Mouse (Mus musculus): ENCODE measurements around the gene Hipk1. TPM values are rescaled to one million over a fixed set of nuclear protein-coding genes. Genes with fewer than 3 reads are reported as not detected.

Gene Hipk1
- polyA plus RNA-seq, 1 experiment from 2014 or later = 80.5 TPM

DNA sequence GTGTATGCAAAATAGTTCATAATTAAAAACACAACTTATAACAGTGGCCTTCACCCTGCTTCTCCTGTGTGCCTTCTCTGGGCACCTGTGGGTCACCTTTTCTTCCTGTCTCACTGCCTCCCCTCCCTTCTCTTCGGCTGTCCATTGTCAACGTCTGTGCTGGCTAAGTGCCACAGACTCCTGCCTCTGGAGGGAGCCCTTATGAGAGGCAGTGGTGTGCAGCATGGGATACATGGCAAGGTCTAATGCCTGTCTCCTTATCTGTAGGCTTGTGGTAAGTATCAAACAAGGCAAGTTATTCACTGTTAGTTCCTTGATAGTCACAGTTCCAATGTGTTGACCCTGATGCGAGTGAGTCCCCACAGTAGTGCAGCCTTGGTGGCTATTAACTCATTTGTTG lies 67.2 kb downstream of the Hipk1 start:
- TF ChIP-seq CTCF (IDR thresholded peaks at IDR 0.05) = no peak
- ATAC-seq (no peak), DNase-seq (ENCODE audit: low read depth, low spot score) (no peak)
- POLR2A ChIA-PET = no interaction called here
- CTCF ChIA-PET = no interaction called here
- in situ Hi-C loops (cut with MboI; ENCODE audit: low pct_unique_long_range_greater_than_20kb) = no loop called here
- H3K27me3 ChIP-seq = no peaks in the 10 kb centered on the region

DNA sequence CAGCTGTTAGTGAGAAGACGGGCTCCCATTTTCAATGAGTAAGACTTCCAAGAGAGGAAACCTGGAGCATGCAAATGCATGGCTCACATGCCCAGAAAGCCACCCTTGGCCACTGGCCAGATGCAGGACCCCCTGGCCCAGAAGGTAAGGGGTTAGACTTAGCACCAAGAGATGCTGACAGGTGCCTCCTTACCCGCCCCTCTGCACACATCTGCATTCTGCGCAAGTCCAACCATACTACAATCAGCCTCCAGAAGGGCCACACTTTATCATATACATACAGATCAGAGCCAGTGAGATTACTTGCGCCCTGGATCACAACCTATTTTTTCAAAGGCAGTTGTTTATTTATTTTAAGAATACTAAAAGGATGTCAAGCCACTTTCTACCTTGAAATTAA lies 72.6 kb downstream of the Hipk1 start:
- ChIA-PET POLR2A (interaction anchor here (0.6 kb wide), 1 partner anchor 32 kb away, joined by 3 read pairs; no protein-coding TSS in a partner anchor), CTCF (no interaction called here)
- in situ Hi-C loops (cut with MboI; ENCODE audit: low pct_unique_long_range_greater_than_20kb) = no loop called here
- DNase-seq (ENCODE audit: low read depth, low spot score) (no peak), ATAC-seq (no peak)
- H3K27me3 ChIP-seq = no peaks in the 10 kb centered on the region
- no peak for TF ChIP-seq CTCF (IDR thresholded peaks at IDR 0.05)

DNA sequence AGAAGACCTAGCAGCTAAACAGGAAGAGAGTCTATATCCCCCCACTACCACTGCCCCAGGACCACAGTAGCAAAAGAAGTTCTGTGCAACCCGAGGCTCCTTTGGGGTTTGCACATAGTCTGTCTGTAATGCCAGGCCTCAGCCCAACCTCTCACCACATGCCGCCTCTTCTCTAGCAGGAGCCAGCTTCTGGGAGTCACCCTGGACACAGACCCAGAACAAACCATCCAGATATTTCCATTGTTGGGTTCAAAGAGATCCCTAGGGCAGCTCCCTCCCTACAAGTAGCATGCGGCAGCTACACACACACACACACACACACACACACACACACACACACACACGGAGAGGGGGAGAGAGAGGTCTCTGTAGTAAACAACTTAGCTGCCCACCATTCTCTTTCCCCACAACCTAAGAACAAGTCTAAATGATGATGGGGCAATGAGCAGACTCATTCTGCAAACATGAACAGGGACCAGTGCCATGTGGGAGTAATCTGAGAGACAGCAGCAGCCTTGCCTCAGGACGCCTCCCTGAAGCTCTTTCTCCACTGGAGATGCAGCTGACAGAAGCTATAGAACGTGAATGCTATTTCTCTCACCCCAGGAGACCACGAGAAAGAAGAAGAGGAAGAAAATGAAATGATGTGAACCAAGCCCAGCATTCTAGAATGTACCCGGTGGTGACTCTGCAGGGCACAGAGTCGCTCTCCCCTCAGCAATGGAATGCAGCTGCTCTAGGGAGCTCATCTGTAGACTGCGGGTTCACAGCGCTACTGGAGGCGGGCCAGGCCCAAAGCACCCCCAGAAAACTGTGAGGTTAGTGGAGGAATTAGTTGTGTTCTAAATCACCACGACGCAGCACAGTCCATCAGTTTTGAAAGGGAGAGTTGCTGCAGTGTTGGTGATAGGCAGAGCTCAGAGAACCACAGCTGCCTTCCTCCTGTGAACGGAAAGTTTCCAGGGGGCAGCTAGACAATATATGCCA lies 74.3 kb downstream of the Hipk1 start:
- ChIA-PET POLR2A (no interaction called here), CTCF (interaction anchor here (1.0 to 1.8 kb wide), 4 partner anchors 16 to 278 kb away, joined by 3 to 5 read pairs (median 3); no protein-coding TSS in a partner anchor)
- in situ Hi-C loops (cut with MboI; ENCODE audit: low pct_unique_long_range_greater_than_20kb) = no loop called here
- no peaks in the 10 kb centered on the region for H3K27me3 ChIP-seq
- TF ChIP-seq CTCF (IDR thresholded peaks at IDR 0.05) = no peak
- no peak for DNase-seq (ENCODE audit: low read depth, low spot score)
- ATAC-seq = no peak

DNA sequence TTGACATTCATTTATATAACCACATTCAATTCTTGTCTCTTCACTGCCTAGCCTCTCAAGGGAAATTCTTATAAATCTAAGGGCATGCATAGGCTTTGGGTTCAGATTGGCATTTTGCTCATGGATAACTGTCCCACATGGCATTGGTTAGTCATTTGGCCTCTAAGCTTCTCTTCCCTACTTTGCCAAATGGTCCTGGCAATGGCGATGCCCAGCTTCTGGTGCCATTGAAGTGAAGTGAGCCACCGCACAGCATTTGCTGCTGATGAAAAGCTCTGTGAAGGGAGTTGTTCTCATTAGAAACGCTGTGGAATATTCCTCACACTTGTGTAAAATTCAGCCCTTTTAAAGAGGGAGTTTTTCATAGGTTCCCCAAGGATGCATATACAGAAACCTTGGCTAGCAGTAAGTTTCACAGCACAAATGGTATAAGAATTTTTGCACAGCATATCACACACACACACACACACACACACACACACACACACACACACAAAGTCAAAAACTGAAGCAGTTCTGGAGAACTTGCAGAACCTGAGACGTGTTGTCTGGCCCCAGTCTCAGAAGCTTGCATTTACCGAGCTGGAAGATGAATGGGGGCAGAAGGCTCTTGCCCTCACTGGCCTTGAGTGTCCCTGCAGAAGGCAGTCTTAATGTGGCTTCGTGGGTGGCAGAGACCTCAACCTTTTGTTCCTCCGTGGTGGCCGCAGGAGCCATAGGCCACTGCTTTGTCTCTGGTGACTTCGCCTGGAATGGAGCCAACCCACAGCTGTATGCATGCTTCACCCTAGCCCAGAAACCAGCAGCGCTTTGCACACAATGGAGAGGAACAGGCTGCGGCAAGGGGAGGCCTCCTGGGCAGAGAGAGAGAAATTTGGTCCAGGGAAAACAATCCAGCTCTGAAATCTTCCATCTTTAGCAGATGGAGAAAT lies 75.3 kb downstream of the Hipk1 start:
- H3K27me3 ChIP-seq = no peaks in the 10 kb centered on the region
- TF ChIP-seq CTCF (IDR thresholded peaks at IDR 0.05) = no peak
- ChIA-PET POLR2A (no interaction called here), CTCF (interaction anchor here (0.6 to 1.8 kb wide), 4 partner anchors 11 to 36 kb away, joined by 3 to 5 read pairs (median 4); no protein-coding TSS in a partner anchor)
- DNase-seq (ENCODE audit: low read depth, low spot score) (no peak), ATAC-seq (no peak)
- in situ Hi-C loops (cut with MboI; ENCODE audit: low pct_unique_long_range_greater_than_20kb) = no loop called here

DNA sequence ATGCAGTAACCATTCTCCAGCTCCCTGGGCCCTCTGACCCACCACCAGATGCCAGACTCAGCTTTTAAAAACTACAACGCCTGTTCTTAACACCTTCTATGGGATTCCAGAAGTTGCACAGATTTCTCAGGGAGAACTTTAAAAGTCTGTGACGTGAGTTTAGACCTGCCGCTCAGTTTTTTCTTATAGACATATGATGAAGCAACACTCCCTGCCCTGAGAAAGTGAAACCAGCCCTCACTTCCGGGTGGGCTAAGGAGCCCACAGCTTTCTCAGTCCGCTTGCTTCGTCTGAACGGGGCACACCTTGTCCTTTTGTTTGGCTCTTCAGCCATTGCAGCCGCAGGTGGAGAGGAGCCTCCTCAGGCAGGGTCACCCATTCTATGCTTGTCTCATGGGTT lies 76.4 kb downstream of the Hipk1 start:
- H3K27me3 ChIP-seq = no peaks in the 10 kb centered on the region
- no peak for TF ChIP-seq CTCF (IDR thresholded peaks at IDR 0.05)
- CTCF ChIA-PET = interaction anchor here (1.3 kb wide), 2 partner anchors 35 to 82 kb away, joined by 3 to 5 read pairs; no protein-coding TSS in a partner anchor
- in situ Hi-C loops (cut with MboI; ENCODE audit: low pct_unique_long_range_greater_than_20kb) = no loop called here
- DNase-seq (ENCODE audit: low read depth, low spot score) (no peak), ATAC-seq (no peak)
- POLR2A ChIA-PET = interaction anchor here (0.7 kb wide), 1 partner anchor 289 kb away, joined by 3 read pairs; no protein-coding TSS in a partner anchor

DNA sequence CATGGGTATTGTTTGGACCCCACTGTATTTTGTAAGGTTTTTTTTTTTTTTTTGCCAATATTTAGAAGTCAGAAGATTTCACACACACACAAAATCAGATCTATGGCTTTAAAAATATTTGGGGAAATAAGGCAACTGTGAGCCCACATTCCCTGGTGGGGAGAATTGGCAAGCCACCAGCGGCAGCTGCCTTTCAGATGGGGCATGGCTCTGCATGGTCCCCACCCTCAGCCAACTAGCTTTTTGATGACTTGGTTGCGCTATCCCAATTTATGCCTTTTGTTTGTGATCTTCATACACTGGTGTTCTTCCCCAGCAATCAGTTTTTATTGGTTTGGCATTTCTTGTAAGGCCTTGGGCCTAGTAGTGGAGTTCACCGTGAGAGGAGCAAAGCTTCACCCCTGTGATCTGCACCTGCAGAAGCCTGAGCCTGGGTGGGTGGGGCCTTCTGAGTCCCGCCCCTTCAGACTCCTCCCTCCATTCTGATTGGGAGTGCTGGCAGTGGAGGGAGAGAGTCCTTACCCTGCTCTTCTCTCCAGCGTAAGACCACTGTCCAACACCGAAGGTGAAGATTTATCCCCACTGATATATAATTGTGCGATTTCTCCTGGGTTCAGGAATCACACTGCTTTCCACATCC lies 77.0 kb downstream of the Hipk1 start:
- H3K27me3 ChIP-seq = no peaks in the 10 kb centered on the region
- ATAC-seq (no peak), DNase-seq (ENCODE audit: low read depth, low spot score) (no peak)
- CTCF ChIA-PET = interaction anchor here (1.3 kb wide), 2 partner anchors 35 to 81 kb away, joined by 3 to 5 read pairs; no protein-coding TSS in a partner anchor
- in situ Hi-C loops (cut with MboI; ENCODE audit: low pct_unique_long_range_greater_than_20kb) = no loop called here
- TF ChIP-seq CTCF (IDR thresholded peaks at IDR 0.05) = no peak
- POLR2A ChIA-PET = interaction anchor here (0.6 to 0.7 kb wide), 2 partner anchors 288 to 327 kb away, joined by 3 read pairs; no protein-coding TSS in a partner anchor

DNA sequence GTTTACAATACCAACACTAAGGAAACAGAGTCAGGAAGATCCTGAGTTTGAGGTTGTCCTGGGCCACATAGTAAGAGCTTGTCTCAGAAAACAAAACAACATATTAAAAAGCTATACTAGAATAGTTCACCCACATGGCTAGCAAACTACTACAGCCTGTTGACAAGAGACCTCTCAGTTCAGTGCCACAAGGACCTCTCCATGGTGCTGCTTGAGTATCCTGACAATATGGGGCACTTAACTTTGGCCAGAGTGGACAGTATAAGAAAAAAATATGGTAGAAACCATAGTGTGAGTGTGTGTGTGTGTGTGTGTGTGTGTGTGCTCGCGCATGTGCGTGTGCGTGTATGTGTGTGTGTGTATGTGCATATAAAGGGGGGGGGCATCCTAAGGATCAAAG lies 79.2 kb downstream of the Hipk1 start:
- CTCF ChIA-PET = no interaction called here
- ATAC-seq (no peak), DNase-seq (ENCODE audit: low read depth, low spot score) (peak; percentile 22)
- no peak for TF ChIP-seq CTCF (IDR thresholded peaks at IDR 0.05)
- no peaks in the 10 kb centered on the region for H3K27me3 ChIP-seq
- POLR2A ChIA-PET = interaction anchor here (0.6 kb wide), 1 partner anchor 274 kb away, joined by 3 read pairs; no protein-coding TSS in a partner anchor
- in situ Hi-C loops (cut with MboI; ENCODE audit: low pct_unique_long_range_greater_than_20kb) = no loop called here

DNA sequence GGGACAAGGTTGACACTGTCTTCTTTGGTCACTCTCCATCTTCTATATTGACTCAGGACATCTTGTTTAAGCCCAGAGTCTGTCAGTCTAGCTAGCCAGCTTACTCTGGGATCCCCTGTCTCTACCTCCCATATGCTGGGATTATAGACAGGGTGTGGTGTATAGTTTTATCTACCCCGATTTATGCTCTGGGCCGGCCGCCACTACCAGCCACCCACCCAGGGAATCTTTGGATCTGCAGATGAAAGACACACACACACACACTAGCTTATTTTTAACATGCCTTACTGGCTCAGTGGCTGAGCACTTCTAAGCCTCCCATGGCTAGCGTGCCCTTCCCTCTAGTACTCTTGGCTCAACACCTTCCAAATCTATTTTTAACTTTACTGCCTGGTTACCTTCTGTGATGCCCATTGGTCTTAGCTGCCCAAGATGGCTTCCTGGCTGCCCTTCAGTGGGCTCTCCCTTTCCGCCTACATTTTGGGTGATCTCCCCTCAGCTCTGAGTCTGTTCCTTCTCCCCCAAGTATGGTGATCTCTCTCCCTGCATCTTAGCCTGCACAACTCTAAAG lies 81.8 kb downstream of the Hipk1 start:
- no peak for TF ChIP-seq CTCF (IDR thresholded peaks at IDR 0.05)
- in situ Hi-C loops (cut with MboI; ENCODE audit: low pct_unique_long_range_greater_than_20kb) = no loop called here
- CTCF ChIA-PET = no interaction called here
- POLR2A ChIA-PET = interaction anchor here (1.0 kb wide), 1 partner anchor 91 kb away, joined by 6 read pairs; no protein-coding TSS in a partner anchor
- DNase-seq (ENCODE audit: low read depth, low spot score) (no peak), ATAC-seq (no peak)
- H3K27me3 ChIP-seq = no peaks in the 10 kb centered on the region

DNA sequence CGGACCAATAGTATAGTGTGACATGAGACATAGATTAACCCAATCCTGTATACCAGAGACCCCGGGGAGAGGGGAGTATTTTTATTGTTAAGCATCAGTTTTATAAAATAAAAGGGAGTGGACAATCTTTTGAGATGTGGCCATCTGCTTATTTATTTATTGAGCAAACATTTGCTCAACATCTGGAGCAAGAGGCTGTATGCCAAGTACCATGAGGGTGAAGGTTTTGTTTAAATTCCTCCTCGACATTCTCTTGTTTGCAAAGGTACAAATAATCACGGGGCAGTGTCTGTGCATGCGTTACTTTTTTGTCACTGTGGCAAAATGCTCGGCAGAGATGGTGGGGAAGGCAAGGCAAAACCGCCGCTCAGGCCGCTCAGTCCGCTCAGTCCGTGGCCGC lies 85.9 kb downstream of the Hipk1 start:
- no peaks in the 10 kb centered on the region for H3K27me3 ChIP-seq
- no peak for TF ChIP-seq CTCF (IDR thresholded peaks at IDR 0.05)
- ATAC-seq (no peak), DNase-seq (ENCODE audit: low read depth, low spot score) (no peak)
- CTCF ChIA-PET = interaction anchor here (1.2 kb wide), 1 partner anchor 11 kb away, joined by 3 read pairs; no protein-coding TSS in a partner anchor
- in situ Hi-C loops (cut with MboI; ENCODE audit: low pct_unique_long_range_greater_than_20kb) = no loop called here
- POLR2A ChIA-PET = no interaction called here

Measured in Patski (cell line).